Mouse (Mus musculus): ENCODE measurements around the gene Prss21.

DNA sequence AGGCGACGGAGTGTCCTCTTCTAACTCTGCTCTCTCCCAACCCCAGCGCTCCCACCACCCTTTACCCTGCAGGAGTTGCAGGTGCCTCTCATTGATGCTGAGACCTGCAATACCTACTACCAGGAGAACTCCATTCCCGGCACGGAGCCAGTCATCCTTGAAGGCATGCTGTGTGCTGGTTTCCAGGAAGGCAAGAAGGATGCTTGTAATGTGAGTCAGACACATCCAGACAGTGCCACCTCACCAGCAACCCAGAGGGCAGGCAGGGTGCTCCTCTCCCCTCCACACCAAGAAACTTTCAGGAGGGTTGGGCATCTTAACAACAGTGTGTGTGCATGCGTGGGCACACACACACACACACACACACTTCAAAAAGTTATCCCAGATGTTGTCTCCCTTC lies 10.7 kb upstream of the Prss21 start:
- TF ChIP-seq TAL1 (IDR thresholded peaks at IDR 0.05; ENCODE audit: low read length) (no peak), GATA1 (IDR thresholded peaks at IDR 0.05; ENCODE audit: low read length) (no peak)

All from erythroblast, embryonic 14.5 days (primary cell).